Mouse (Mus musculus): Measurements from ENCODE around the gene Gpr39. TPM values are rescaled to one million over a fixed set of nuclear protein-coding genes. Genes with fewer than 3 reads are reported as not detected.

Gpr39 gene
- total and polyA plus RNA-seq, 3 experiments, result 0.18 to 1.4 (median 0.47) TPM

GRCm38 (mm10) chr1:125684423-125684822 lies 7.6 kb downstream of the Gpr39 start:
- intact Hi-C loops (cut with DNase I), result no loop called here
- 21% methylated on average over 3 of the region's 3 CpGs for WGBS

DNA sequence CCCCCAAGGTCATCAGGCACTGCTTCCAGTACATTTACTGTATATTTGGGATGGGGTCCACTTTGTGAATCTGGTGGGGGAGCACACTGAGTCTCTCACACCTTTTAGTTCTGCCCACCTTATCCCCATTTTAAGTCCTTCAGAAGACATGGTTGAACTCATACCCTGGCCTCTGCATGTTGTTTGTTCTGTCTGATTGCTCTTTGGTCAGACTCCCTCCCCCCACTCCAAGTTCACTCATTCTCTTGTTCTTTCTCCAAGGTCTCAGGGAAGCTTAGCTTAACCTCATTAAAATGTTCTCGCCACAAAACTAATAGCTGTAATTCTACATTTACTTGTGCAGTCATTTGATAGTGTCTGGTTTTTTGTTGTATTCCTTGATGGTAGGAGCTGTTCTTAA lies 8.5 kb downstream of the Gpr39 start:
- no peaks in the 10 kb centered on the region for H3K36me3 ChIP-seq (ENCODE audit: control insufficient read depth, insufficient read depth, low read length)
- intact Hi-C loops (cut with DNase I), result no loop called here
- H3K4me3 ChIP-seq, result no peak overlapping the region
- H3K27ac ChIP-seq, result no peak overlapping the region
- WGBS, result 93% methylated on average over 1 of the region's 1 CpGs
- no peak for DNase-seq
- TF ChIP-seq CTCF (IDR thresholded peaks at IDR 0.05) (no peak), EP300 (IDR thresholded peaks at IDR 0.05; ENCODE audit: insufficient read depth, low read depth, low read length) (no peak), POLR2A (IDR thresholded peaks at IDR 0.05; ENCODE audit: insufficient read depth, low read depth, low read length) (no peak)
- H3K4me1 ChIP-seq (ENCODE audit: control insufficient read depth, insufficient read depth, low read length), result no peaks in the 10 kb centered on the region
- no peaks in the 10 kb centered on the region for H3K79me2 ChIP-seq (replicated peaks; ENCODE audit: control insufficient read depth, insufficient read depth, low read length)
- H3K27me3 ChIP-seq (ENCODE audit: control insufficient read depth, insufficient read depth, low read length), result no peaks in the 10 kb centered on the region
- no peak overlapping the region for H3K9ac ChIP-seq (ENCODE audit: low read depth, low read length)

More at GRCm38 (mm10) chr1:125684423-125684822, 7.6 kb downstream of the Gpr39 start:
- Histone ChIP-seq H3K4me3 (no peak overlapping the region), H3K79me2 (replicated peaks; ENCODE audit: control insufficient read depth, insufficient read depth, low read length) (no peaks in the 10 kb centered on the region), H3K4me1 (ENCODE audit: control insufficient read depth, insufficient read depth, low read length) (no peaks in the 10 kb centered on the region), H3K27me3 (ENCODE audit: control insufficient read depth, insufficient read depth, low read length) (no peaks in the 10 kb centered on the region), H3K36me3 (ENCODE audit: control insufficient read depth, insufficient read depth, low read length) (no peaks in the 10 kb centered on the region), H3K9ac (ENCODE audit: low read depth, low read length) (no peak overlapping the region), H3K27ac (no peak overlapping the region)
- TF ChIP-seq CTCF (IDR thresholded peaks at IDR 0.05) (no peak), EP300 (IDR thresholded peaks at IDR 0.05; ENCODE audit: insufficient read depth, low read depth, low read length) (no peak), POLR2A (IDR thresholded peaks at IDR 0.05; ENCODE audit: insufficient read depth, low read depth, low read length) (no peak)
- DNase-seq, result no peak

- H3K79me2 ChIP-seq (replicated peaks; ENCODE audit: control insufficient read depth, insufficient read depth, low read length), result no peaks in the 10 kb centered on the region
- H3K4me1 ChIP-seq (ENCODE audit: control insufficient read depth, insufficient read depth, low read length), result no peaks in the 10 kb centered on the region
- 71% methylated on average over 13 of the region's 13 CpGs for WGBS
- H3K36me3 ChIP-seq (ENCODE audit: control insufficient read depth, insufficient read depth, low read length), result no peaks in the 10 kb centered on the region
- no peak overlapping the region for H3K27ac ChIP-seq
- TF ChIP-seq CTCF (IDR thresholded peaks at IDR 0.05), result no peak
- no peak for TF ChIP-seq EP300 (IDR thresholded peaks at IDR 0.05; ENCODE audit: insufficient read depth, low read depth, low read length)
- no peak for TF ChIP-seq POLR2A (IDR thresholded peaks at IDR 0.05; ENCODE audit: insufficient read depth, low read depth, low read length)
- no peak overlapping the region for H3K9ac ChIP-seq (ENCODE audit: low read depth, low read length)
- no peak for DNase-seq
- H3K4me3 ChIP-seq, result no peak overlapping the region
- no peaks in the 10 kb centered on the region for H3K27me3 ChIP-seq (ENCODE audit: control insufficient read depth, insufficient read depth, low read length)
- intact Hi-C loops (cut with DNase I), result no loop called here
These were observed 11.1 kb downstream of the Gpr39 start for GRCm38 (mm10) chr1:125687701-125688420.

- Histone ChIP-seq H3K36me3 (ENCODE audit: control insufficient read depth, insufficient read depth, low read length) (no peaks in the 10 kb centered on the region), H3K9ac (ENCODE audit: low read depth, low read length) (no peak overlapping the region), H3K4me1 (ENCODE audit: control insufficient read depth, insufficient read depth, low read length) (no peaks in the 10 kb centered on the region), H3K79me2 (replicated peaks; ENCODE audit: control insufficient read depth, insufficient read depth, low read length) (no peaks in the 10 kb centered on the region), H3K27ac (no peak overlapping the region), H3K4me3 (no peak overlapping the region), H3K27me3 (ENCODE audit: control insufficient read depth, insufficient read depth, low read length) (no peaks in the 10 kb centered on the region)
- intact Hi-C loops (cut with DNase I), result no loop called here
- TF ChIP-seq POLR2A (IDR thresholded peaks at IDR 0.05; ENCODE audit: insufficient read depth, low read depth, low read length) (no peak), EP300 (IDR thresholded peaks at IDR 0.05; ENCODE audit: insufficient read depth, low read depth, low read length) (no peak), CTCF (IDR thresholded peaks at IDR 0.05) (no peak)
- no peak for DNase-seq
These were observed 16.7 kb downstream of the Gpr39 start for GRCm38 (mm10) chr1:125693541-125693940.

DNA sequence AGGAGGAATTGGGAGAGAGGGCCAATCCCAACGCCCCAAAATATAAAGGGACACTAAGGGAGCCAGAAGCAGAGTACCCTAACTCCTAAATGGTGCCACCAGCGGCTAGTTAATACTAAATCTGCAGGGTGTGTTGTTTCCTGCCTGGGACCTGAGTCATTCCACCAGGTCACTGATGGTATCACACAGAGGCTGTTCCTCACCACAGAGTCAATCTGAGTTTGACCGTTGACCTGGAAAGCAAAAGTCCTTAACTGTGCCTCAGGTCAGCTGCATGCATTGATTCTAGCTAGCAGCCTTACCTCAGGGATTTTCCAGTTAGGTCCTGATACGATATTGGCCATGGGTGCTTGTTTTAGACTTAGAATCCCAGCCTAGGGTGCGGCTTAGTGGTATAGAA lies 17.5 kb downstream of the Gpr39 start:
- Histone ChIP-seq H3K36me3 (ENCODE audit: control insufficient read depth, insufficient read depth, low read length) (no peaks in the 10 kb centered on the region), H3K4me1 (ENCODE audit: control insufficient read depth, insufficient read depth, low read length) (no peaks in the 10 kb centered on the region), H3K27ac (no peak overlapping the region), H3K27me3 (ENCODE audit: control insufficient read depth, insufficient read depth, low read length) (no peaks in the 10 kb centered on the region), H3K79me2 (replicated peaks; ENCODE audit: control insufficient read depth, insufficient read depth, low read length) (no peaks in the 10 kb centered on the region), H3K4me3 (no peak overlapping the region), H3K9ac (ENCODE audit: low read depth, low read length) (no peak overlapping the region)
- no peak for DNase-seq
- TF ChIP-seq EP300 (IDR thresholded peaks at IDR 0.05; ENCODE audit: insufficient read depth, low read depth, low read length) (no peak), POLR2A (IDR thresholded peaks at IDR 0.05; ENCODE audit: insufficient read depth, low read depth, low read length) (no peak), CTCF (IDR thresholded peaks at IDR 0.05) (no peak)
- 78% methylated on average over 5 of the region's 5 CpGs for WGBS
- intact Hi-C loops (cut with DNase I), result no loop called here

DNA sequence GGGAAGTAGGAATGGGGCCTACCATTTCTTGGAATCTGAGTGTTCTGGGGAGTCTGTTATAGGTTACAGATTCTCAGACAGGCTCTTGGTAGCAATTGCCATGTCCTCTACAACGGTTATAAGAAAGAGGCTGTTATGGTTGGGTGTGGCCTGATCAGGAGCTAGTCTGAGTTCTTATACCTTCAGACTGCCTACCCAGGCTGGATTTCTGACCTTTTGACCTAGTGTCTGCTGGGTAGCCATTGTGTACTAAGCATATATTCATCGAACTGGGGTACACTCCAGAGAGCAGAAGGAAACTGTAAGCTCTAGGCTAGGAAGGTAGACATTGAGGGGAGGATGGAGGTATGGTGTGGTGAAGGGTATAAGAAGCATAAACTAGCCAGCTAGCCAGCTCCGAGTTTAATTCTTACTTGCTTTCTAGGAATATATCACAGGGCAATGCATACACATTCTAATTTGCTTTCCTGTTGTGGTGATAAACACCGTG lies 24.4 kb downstream of the Gpr39 start:
- intact Hi-C loops (cut with DNase I), result loop anchor here (5.0 kb wide), 1 partner anchor 39 kb away; no protein-coding TSS in a partner anchor
- H3K4me3 ChIP-seq, result no peak overlapping the region
- H3K27ac ChIP-seq, result no peak overlapping the region
- WGBS, result 76% methylated on average over 4 of the region's 4 CpGs
- DNase-seq, result no peak
- no peaks in the 10 kb centered on the region; the same call in 1 of the 2 replicates for H3K4me1 ChIP-seq (ENCODE audit: control insufficient read depth, insufficient read depth, low read length)
- no peaks in the 10 kb centered on the region for H3K79me2 ChIP-seq (replicated peaks; ENCODE audit: control insufficient read depth, insufficient read depth, low read length)
- no peaks in the 10 kb centered on the region; the same call in 1 of the 2 replicates for H3K36me3 ChIP-seq (ENCODE audit: control insufficient read depth, insufficient read depth, low read length)
- TF ChIP-seq EP300 (IDR thresholded peaks at IDR 0.05; ENCODE audit: insufficient read depth, low read depth, low read length) (no peak), CTCF (IDR thresholded peaks at IDR 0.05) (no peak), POLR2A (IDR thresholded peaks at IDR 0.05; ENCODE audit: insufficient read depth, low read depth, low read length) (no peak)
- no peak overlapping the region for H3K9ac ChIP-seq (ENCODE audit: low read depth, low read length)
- H3K27me3 ChIP-seq (ENCODE audit: control insufficient read depth, insufficient read depth, low read length), result no peaks in the 10 kb centered on the region

All from heart, adult 2 months (tissue).